In the genomic region with DNA sequence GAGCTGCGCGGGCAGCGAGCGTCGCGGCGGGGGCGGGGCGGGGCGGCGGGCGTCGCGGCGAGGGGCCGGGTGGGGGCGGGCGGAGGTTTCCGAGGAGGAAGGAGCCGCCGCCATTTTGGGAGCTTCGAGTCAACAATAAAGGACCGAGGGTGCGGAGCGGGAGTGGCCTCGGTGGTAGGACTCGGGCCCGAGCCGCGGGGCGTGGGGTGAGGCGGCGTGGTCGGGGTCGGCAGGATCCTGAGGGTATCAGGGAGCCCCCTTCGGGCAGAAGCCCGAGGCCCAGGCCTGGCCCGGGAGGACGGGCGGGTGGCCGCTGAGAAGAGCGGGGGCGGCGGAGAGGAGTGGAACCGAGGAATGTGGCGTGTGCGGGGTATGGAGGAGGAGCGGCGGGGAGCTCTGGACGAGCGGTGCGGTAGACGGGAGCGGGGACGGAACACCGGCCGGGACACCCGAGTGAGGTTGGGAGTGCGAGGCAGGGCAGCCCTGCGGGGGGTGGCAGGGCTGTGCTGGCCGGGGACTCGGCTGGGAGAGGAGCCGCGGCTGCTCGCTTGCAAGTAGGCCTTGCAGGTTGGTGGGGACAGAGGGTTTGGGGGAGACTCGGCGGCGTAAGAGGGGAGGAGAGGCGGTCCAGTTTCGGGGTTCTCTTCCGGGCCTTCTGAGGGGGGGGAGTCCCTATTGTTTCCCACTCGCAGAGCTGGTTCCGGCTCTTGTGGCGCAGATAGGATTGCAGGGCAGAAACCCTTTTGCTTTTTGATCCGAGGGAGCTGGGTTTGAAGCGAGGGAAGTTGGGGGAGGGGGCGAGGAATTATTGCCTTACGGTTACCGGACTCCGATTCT, we compare ENCODE assay signal across 1 mouse cellular context.
TF ChIP-seq lines count a peak whose summit lies in the region.

Gene Ddx6 (plus strand): TSS at position 114 of the 837 bp plus-strand sequence.

TF ChIP-seq in CH12.LX, 34 proteins besides CTCF, POLR2A, EP300 and RAD21 (continued from another document):
- TF ChIP-seq ETS1 (conservative IDR thresholded peaks at IDR 0.05; ENCODE audit: low read depth, low read length): no peak; the same call in 1 of the 2 replicates
- TF ChIP-seq PAX5 (IDR thresholded peaks at IDR 0.05; ENCODE audit: low read length): no peak
- TF ChIP-seq NELFE (IDR thresholded peaks at IDR 0.05; ENCODE audit: low read depth, low read length): peak; percentile 13; the same call in 1 of the 2 replicates
- no peak for TF ChIP-seq POLR2AphosphoS2 (IDR thresholded peaks at IDR 0.05; ENCODE audit: low read depth, low read length)
- TF ChIP-seq CHD2 (IDR thresholded peaks at IDR 0.05; ENCODE audit: low read length): no peak
- TF ChIP-seq ELF1 (IDR thresholded peaks at IDR 0.05; ENCODE audit: low read depth, low read length): peak; percentile 54
- TF ChIP-seq KAT2A (IDR thresholded peaks at IDR 0.05; ENCODE audit: insufficient replicate concordance, low read length): no peak
- no peak for TF ChIP-seq HCFC1 (IDR thresholded peaks at IDR 0.05; ENCODE audit: low read depth, low read length)
- TF ChIP-seq BHLHE40 (IDR thresholded peaks at IDR 0.05; ENCODE audit: low read depth, low read length): no peak
- TF ChIP-seq MAZ (IDR thresholded peaks at IDR 0.05; ENCODE audit: low read depth, low read length): no peak
- TF ChIP-seq USF2 (conservative IDR thresholded peaks at IDR 0.05; ENCODE audit: low read depth, low read length): no peak
- TF ChIP-seq UBTF (IDR thresholded peaks at IDR 0.05; ENCODE audit: low read depth, low read length): no peak; the same call in 1 of the 2 replicates
- TF ChIP-seq MYC (IDR thresholded peaks at IDR 0.05; ENCODE audit: low read depth, low read length): no peak
- TF ChIP-seq ZC3H11A (IDR thresholded peaks at IDR 0.05; ENCODE audit: low read depth, low read length): no peak
